Mouse (Mus musculus) lung, adult 2 months (tissue): Measurements from ENCODE around the gene Ltb. TPM values are rescaled to one million over a fixed set of nuclear protein-coding genes. Genes with fewer than 3 reads are reported as not detected.

ENCODE experiments used
- DNase-seq: peaks from one replicate; pipeline ENCODE4 v3.0.0; 2022
- H3K4me1 ChIP-seq: fragments of 200-500 bp; 2 replicates; pipeline ENCODE4 v1.6.1; 2011; ENCODE audit warnings: low read length; ENCODE audit not compliant: control insufficient read depth, insufficient read depth
- H3K4me3 ChIP-seq: fragments of 200-500 bp; replicated peaks from 2 replicates; pipeline ENCODE3; 2011; ENCODE audit warnings: low read depth, mild to moderate bottlenecking, control low read depth, low read length; ENCODE audit errors: extremely low read depth
- CTCF ChIP-seq: fragments of 200-500 bp; IDR thresholded peaks from 2 replicates; pipeline ENCODE4 v1.5.1; 2011; ENCODE audit warnings: mild to moderate bottlenecking, low read length, control low read depth; ENCODE audit not compliant: insufficient read depth
- POLR2A ChIP-seq: fragments of 200-500 bp; IDR thresholded peaks from 2 replicates; pipeline ENCODE4 v1.6.1; 2011; ENCODE audit warnings: low read depth, mild to moderate bottlenecking, control low read depth, low read length, borderline replicate concordance; ENCODE audit errors: extremely low read depth
- WGBS: fragments of 180-500 bp; shearing (Covaris S2); methylation state at CpG from one replicate; pipeline ENCODE4 v1.1.7; 2018; 5-methylcytosine and 5-hydroxymethylcytosine counted together
- polyA plus RNA-seq: library from polyadenylated mRNA; depleted of rRNA; stranded (reverse); fragments of >200 nt; gene quantifications from 2 replicates; pipeline ENCODE4 v1.2.3, GENCODE M21; 2012

The Ltb gene
- polyA plus RNA-seq, 1 experiment, result 29.9 TPM

DNA sequence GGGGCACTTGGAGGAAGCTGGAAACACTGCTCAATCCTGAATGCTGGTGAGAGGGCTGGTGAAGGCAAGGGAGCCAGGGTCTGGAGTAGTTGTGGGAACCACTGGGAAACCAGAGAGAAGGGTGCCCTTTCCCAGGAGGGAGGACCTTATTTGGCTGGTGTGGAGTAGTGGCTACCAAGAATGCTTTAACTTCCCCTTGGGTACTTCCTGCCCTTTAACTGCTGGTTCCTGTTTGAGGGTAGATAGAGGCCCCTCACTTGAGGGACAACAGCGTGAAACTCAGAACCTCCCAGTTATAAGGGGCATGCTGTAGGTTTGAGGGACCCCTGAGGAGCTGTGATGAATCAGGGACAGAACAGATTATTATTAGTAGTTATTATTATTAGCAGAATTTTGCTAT, 5.1 kb upstream of the Ltb start:
- TF ChIP-seq POLR2A (no peak), CTCF (no peak)
- 22% methylated on average over 1 of the region's 1 CpGs for WGBS
- Histone ChIP-seq H3K4me3 (no peak overlapping the region), H3K4me1 (peaks cover 2% of the 10 kb centered on the region; the same call in 1 of the 2 replicates)
- no peak for DNase-seq

DNA sequence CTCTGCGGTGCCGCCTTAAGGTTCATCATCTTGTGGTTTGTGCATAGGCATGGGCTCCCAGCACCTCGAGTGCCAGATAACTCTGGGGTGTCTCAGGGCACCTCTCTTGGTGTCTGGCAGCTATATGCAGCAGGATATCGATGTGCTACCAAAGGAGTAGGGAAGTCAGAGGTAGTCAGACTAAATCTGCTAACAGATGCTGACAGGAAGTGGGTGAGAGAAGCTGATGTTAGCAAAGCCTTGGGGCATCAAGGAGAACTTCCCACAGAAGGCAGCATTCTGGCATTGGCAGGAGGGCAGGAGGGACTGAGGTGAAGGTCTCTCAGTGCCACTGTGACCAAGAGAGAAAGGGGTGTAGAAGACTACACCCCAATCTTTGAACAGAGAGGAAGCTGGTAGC, 4.1 kb upstream of the Ltb start:
- no peak overlapping the region for H3K4me3 ChIP-seq
- 61% methylated on average over 4 of the region's 4 CpGs for WGBS
- TF ChIP-seq CTCF (no peak), POLR2A (no peak)
- peaks cover 2% of the 10 kb centered on the region; the same call in 1 of the 2 replicates for H3K4me1 ChIP-seq
- no peak for DNase-seq

DNA sequence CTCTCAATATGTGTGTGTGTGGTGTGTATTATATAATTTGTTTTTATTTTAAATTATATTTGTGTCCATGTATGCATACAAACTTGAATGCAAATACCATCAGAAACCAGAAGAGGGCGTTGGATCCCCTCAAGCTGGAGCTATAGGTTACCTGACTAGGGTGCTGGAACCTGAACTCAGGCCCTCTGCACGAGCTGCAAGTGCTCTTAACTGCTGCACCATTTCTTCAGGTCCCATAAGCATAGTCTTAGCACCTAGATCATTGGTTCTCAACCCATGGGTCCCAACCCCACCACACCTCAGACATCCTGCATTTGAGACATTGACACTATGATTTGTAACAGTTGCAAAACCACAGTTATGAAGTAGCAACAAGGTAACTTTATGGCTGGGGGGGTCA, 2.5 kb upstream of the Ltb start:
- Histone ChIP-seq H3K4me1 (peaks cover 6% of the 10 kb centered on the region), H3K4me3 (no peak overlapping the region)
- WGBS, result 76% methylated on average over 2 of the region's 2 CpGs
- no peak for DNase-seq
- TF ChIP-seq POLR2A (no peak), CTCF (0 out of 2 replicates have a peak, but pooled peaks have one; percentile 10)

DNA sequence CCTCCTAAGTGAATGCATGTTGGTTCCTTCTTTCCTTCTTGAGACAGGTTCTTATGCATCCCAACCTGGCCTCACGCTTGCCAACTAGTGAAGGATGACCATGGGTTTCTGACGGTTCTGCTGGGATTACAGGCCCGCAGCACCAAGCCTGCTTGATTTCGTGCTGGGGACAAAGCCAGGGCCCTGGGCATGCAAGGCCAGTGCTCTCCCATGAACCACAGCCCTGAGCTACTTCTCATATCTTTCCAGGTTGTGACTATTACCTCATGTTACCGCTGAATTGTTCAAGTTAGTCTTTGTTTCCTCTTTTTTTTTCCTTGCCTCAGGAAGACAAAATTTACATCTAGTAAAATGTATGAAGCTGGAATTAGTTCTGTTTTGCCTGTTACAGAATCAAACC, 1.3 kb upstream of the Ltb start:
- WGBS, result 80% methylated on average over 5 of the region's 5 CpGs
- TF ChIP-seq POLR2A, result no peak
- no peak for TF ChIP-seq CTCF
- H3K4me1 ChIP-seq, result peaks cover 6% of the 10 kb centered on the region
- DNase-seq, result no peak
- H3K4me3 ChIP-seq, result no peak overlapping the region

DNA sequence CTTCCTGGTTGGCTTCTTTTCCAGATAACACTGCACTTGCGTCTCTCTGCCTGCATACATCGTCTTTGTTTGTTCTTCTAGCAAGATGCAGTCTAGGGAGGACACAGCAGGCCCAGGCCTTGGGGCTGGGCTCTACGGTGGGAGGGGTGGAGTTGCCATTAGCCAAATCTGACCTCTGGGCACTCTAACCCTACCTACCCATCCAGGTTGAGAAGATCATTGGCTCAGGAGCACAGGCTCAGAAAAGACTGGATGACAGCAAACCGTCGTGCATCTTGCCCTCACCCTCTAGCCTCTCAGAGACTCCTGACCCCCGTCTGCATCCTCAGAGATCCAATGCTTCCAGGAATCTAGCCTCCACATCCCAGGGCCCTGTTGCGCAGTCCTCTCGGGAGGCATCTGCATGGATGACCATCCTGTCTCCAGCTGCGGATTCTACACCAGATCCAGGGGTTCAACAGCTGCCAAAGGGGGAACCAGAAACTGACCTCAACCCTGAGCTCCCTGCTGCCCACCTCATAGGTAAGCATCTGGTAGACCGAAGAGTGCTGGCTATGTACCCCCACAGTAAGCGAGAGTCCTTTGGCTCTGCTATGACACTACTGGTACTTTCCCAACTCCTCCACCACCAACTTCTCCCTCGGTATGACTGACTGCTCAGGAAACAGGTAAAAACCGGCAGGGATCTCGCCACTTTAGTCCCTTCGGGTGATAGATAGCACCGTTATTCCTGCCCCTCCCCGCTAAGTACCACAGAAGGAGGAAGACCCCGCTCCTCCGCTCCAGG, 798 bp downstream of the Ltb start:
- whole genome bisulfite sequencing, result 43% methylated on average over 19 of the region's 19 CpGs
- no peak for DNase-seq
- Histone ChIP-seq H3K4me3 (peak overlapping the region; percentile 45), H3K4me1 (peaks cover 6% of the 10 kb centered on the region)
- TF ChIP-seq POLR2A (no peak), CTCF (0 out of 2 replicates have a peak, but pooled peaks have one; percentile 6)

DNA sequence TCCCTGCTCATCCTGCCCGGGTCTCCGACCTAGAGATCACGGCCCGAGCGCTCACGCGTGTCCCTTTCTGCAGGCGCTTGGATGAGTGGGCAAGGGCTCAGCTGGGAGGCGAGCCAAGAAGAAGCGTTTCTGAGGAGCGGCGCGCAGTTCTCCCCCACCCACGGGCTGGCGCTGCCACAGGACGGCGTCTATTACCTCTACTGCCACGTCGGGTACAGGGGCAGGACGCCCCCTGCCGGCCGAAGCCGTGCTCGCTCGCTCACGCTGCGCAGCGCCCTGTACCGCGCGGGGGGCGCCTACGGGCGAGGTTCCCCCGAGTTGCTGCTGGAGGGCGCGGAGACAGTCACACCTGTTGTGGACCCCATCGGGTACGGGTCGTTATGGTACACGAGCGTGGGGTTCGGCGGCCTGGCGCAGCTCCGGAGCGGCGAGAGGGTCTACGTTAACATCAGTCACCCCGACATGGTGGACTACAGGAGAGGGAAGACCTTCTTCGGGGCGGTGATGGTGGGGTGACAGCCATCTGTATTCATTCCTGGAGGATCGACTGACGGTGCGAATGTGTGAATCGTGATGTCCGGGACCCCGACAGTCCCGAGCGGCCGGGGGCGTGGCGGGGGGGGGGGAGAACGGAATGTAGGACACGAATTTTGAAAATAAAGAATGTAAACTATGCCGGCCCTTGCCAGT, 1.5 kb downstream of the Ltb start:
- peaks cover 6% of the 10 kb centered on the region for H3K4me1 ChIP-seq
- H3K4me3 ChIP-seq, result peak overlapping the region; percentile 45
- TF ChIP-seq CTCF (peak; percentile 75), POLR2A (no peak)
- 1% methylated on average over 66 of the region's 66 CpGs for WGBS
- peak; percentile 83 for DNase-seq

DNA sequence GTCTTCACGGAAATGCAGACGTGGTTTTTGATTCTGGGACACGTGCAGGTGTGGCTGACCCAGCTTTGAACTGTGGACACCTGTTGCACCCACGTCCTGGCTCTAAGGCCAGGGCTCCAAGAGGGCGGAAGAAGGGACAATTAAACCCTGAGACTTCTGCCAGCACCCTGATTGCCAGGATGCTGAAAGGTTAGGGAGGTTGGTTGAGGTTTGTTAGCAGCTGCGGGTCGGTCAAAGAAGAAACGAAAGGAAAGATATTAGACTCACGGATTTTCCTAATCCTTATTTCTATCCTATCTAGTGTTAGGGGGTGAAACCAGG, 2.0 kb downstream of the Ltb start:
- TF ChIP-seq CTCF (no peak), POLR2A (no peak)
- Histone ChIP-seq H3K4me1 (peaks cover 6% of the 10 kb centered on the region), H3K4me3 (no peak overlapping the region)
- DNase-seq, result no peak
- 27% methylated on average over 9 of the region's 9 CpGs for WGBS

DNA sequence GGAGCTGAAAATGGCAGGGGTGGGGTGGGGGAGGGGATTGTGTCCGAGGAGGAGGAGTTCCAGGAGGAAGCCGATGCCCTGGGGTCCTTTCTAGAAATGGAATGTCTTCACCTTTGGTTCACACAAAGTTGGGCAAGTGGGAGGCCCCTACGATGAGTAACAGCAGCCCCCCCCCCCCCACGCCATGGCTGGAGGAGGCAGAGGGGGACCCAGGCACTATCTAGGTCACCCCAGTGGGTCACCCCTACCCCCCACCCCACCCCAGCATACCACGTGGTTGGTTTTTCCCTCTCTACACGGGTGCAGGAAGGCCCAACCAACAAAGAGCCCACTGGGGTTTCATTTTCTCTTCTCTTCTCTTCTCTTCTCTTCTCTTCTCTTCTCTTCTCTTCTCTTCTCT, 2.9 kb downstream of the Ltb start:
- TF ChIP-seq CTCF, result no peak
- no peak for TF ChIP-seq POLR2A
- WGBS, result 40% methylated on average over 6 of the region's 6 CpGs
- Histone ChIP-seq H3K4me1 (peaks cover 6% of the 10 kb centered on the region), H3K4me3 (no peak overlapping the region)
- no peak for DNase-seq

DNA sequence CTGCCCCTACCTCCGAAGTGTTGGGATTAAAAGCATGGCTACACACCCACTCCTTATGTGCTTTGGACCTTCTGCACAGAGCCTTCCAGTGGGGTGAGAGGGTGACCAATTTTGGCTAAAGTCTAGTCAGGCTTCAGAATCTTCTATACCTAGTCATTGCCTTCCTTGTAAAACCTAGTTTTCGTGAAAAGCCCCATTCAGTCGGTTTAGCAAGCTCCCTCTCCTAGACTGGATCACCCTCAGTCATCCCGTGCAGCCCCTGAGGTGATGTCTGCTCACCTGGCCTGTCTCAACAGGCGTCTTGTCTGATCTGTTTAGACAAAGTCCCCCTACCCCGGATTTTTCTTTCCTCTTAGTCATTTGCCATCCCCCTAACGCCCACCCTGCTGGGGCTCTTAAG, 3.8 kb downstream of the Ltb start:
- Histone ChIP-seq H3K4me1 (peaks cover 6% of the 10 kb centered on the region), H3K4me3 (no peak overlapping the region)
- WGBS, result 65% methylated on average over 7 of the region's 7 CpGs
- DNase-seq, result no peak
- no peak for TF ChIP-seq CTCF
- no peak for TF ChIP-seq POLR2A

DNA sequence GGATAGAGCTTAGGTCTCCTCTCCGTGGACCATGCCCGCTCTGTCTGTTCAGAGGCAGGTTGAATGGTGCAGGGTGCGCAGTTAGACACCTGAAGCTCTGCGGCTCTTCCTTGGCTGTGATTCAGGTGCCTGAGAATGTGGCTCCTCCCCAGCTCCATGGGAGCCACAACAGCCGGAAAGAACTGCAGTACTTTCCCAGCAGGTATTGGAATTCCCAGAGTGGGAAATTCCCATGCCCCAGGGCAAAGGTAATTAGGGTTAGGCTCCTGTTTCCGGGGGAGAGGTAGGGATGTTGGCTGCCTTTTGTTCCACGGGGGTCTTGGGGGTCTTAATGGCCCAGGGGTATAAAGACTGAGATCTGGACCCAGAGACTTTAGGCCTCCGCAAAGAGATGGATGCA, 4.7 kb downstream of the Ltb start:
- TF ChIP-seq POLR2A (no peak), CTCF (no peak)
- Histone ChIP-seq H3K4me3 (no peak overlapping the region), H3K4me1 (peaks cover 6% of the 10 kb centered on the region)
- no peak for DNase-seq
- WGBS, result 53% methylated on average over 8 of the region's 8 CpGs
